Mouse (Mus musculus) spleen, adult 2 months (tissue): ENCODE measurements around the gene Tenm2.

Experiments
- CTCF ChIP-seq: fragments of 200-500 bp; IDR thresholded peaks from 2 replicates; pipeline ENCODE4 v1.5.1; 2011; ENCODE audit warnings: mild to moderate bottlenecking, inconsistent platforms; ENCODE audit not compliant: insufficient read depth, insufficient read length, insufficient replicate concordance; ENCODE audit errors: extremely low read depth
- POLR2A ChIP-seq: fragments of 200-500 bp; IDR thresholded peaks from 2 replicates; pipeline ENCODE4 v1.6.1; 2011; ENCODE audit warnings: low read depth, low read length, inconsistent platforms

- TF ChIP-seq CTCF = no peak
- TF ChIP-seq POLR2A = no peak
Measured at GRCm38 (mm10) chr11:36000585-36001281, 1235.0 kb downstream of the Tenm2 start.
